Mouse (Mus musculus) ES-E14 (cell line): ENCODE data around the gene Nup93. TPM values are rescaled to one million over a fixed set of nuclear protein-coding genes. Genes with fewer than 3 reads are reported as not detected.

Experiments
- DNase-seq: peaks from one replicate; pipeline ENCODE4 v3.0.0-alpha.2; 2013; ENCODE audit warnings: low read depth, low spot score
- H3K27ac ChIP-seq: 2 replicates; pipeline ENCODE4 v1.5.1; 2012; ENCODE audit warnings: low read depth, mild to moderate bottlenecking, low read length, moderate library complexity, mixed read lengths; ENCODE audit not compliant: poor library complexity, insufficient read depth, severe bottlenecking
- H3K36me3 ChIP-seq: 2 replicates; pipeline ENCODE4 v1.6.1; 2012; ENCODE audit warnings: mild to moderate bottlenecking, low read length, moderate library complexity, mixed read lengths; ENCODE audit not compliant: control insufficient read depth, poor library complexity, insufficient read depth, severe bottlenecking
- H3K4me1 ChIP-seq, 2 experiments: fragments of 150-350 bp in 1 of 2; sonication (generic) in 1 of 2; 2 replicates each; pipeline ENCODE4 v1.6.1; 2012; ENCODE audit warnings: low read length in 2 of 2, mild to moderate bottlenecking in 1 of 2, mixed read lengths in 1 of 2; ENCODE audit not compliant: control insufficient read depth in 2 of 2, insufficient read depth in 2 of 2, poor library complexity in 1 of 2
- H3K4me3 ChIP-seq, 2 experiments: fragments of 150-350 bp in 1 of 2; sonication (generic) in 1 of 2; 2 replicates each; pipeline ENCODE4 v1.5.1; 2012; ENCODE audit warnings: low read length in 2 of 2, low read depth in 1 of 2, mild to moderate bottlenecking in 1 of 2, mixed read lengths in 1 of 2; ENCODE audit not compliant: insufficient read depth in 1 of 2, poor library complexity in 1 of 2, severe bottlenecking in 1 of 2
- H3K9ac ChIP-seq: 2 replicates; pipeline ENCODE4 v1.6.1; 2012; ENCODE audit warnings: low read depth, mild to moderate bottlenecking, low read length, mixed read lengths; ENCODE audit not compliant: poor library complexity, insufficient read depth, severe bottlenecking
- H3K9me3 ChIP-seq: fragments of 150-350 bp; sonication (generic); 2 replicates; pipeline ENCODE4 v1.6.1; 2012; ENCODE audit warnings: low read depth, mild to moderate bottlenecking, low read length; ENCODE audit not compliant: control insufficient read depth, insufficient read depth
- CHD2 ChIP-seq: IDR thresholded peaks from 2 replicates; pipeline ENCODE4 v1.6.1; 2014; ENCODE audit warnings: mild to moderate bottlenecking, low read depth, low read length, inconsistent platforms
- HCFC1 ChIP-seq: IDR thresholded peaks from 2 replicates; pipeline ENCODE4 v1.6.1; 2012; ENCODE audit warnings: low read length, inconsistent platforms, borderline replicate concordance; ENCODE audit not compliant: insufficient read depth
- MAFK ChIP-seq: IDR thresholded peaks from 2 replicates; pipeline ENCODE4 v1.6.1; 2014; ENCODE audit warnings: mild to moderate bottlenecking, low read depth, low read length, inconsistent platforms; ENCODE audit not compliant: insufficient read depth
- ZC3H11A ChIP-seq: IDR thresholded peaks from 2 replicates; pipeline ENCODE4 v1.6.1; 2012; ENCODE audit warnings: low read depth, mild to moderate bottlenecking, inconsistent platforms, low read length, borderline replicate concordance
- ZNF384 ChIP-seq: IDR thresholded peaks from 2 replicates; pipeline ENCODE4 v1.6.1; 2012; ENCODE audit warnings: low read depth, low read length, inconsistent platforms
- in situ Hi-C, 2 experiments: fragments of 600-800 bp; cut with MboI; formaldehyde crosslinking; loops; one replicate each; pipeline ENCODE4 v1.15.1; 2025; ENCODE audit warnings: low sequenced_read_pairs in 2 of 2, inconsistent platforms in 1 of 2; ENCODE audit not compliant: unreplicated experiment in 2 of 2
- total RNA-seq: library from RNA; depleted of rRNA; stranded (reverse); fragments of 300-350 nt; gene quantifications from 2 replicates; pipeline ENCODE4 v1.2.3, GENCODE M21; 2012

Nup93 gene
- total RNA-seq, 1 experiment = 92.5 TPM

DNA sequence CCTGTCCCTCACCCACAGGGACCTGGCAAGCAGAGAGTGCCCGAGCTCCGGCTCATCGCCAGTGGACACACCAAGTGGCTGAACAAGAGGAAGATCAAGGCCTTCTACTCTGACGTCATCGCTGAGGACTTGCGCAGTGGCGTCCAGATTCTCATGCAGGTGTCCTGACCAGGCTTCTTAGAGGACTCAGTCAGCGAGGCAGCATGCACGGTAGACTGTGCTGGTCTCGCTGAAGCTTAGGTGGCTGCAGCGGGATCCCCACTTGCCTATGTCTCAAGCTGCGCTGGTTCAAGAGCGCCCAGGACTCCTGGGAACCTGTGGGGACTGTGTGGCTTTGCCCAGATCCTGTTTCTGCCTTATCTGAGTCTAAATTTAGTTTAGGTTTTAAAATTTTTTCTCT is 131.9 kb downstream of the Nup93 start:
- in situ Hi-C loops = no loop called here
- no peak overlapping the region for H3K27ac ChIP-seq

DNA sequence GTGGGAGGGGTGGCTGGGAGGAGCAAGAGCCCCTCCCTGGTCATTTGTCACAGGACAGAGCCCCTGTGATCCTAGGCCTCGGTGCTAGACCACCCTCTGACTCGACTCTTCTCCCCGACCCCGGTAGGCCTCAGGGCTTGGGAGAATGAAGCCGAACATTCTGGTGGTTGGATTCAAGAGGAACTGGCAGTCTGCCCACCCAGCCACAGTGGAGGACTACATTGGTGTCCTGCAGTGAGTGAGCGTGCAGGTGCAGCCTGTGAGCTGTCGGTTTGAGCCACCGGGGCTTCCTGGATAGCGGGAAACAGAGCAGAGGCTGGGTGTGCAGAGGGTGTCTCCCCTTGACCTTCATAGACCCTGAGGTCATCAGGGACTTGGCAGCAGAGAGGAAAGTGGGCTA is 134.1 kb downstream of the Nup93 start:
- in situ Hi-C loops = no loop called here
- Histone ChIP-seq H3K36me3 (no peaks in the 10 kb centered on the region), H3K4me3 (no peak overlapping the region), H3K9ac (no peak overlapping the region), H3K4me1 (peaks cover 0 to 4% of the 10 kb centered on the region in 2 experiments; a peak in 1 of 4 replicates), H3K27ac (no peak overlapping the region), H3K9me3 (no peaks in the 10 kb centered on the region)
- no peak for DNase-seq
- TF ChIP-seq ZC3H11A (no peak), CHD2 (no peak), ZNF384 (no peak), MAFK (no peak)

More for the DNA sequence above, 131.9 kb downstream of the Nup93 start:
- Histone ChIP-seq H3K4me1 (peaks cover 0 to 4% of the 10 kb centered on the region in 2 experiments; a peak in 1 of 4 replicates), H3K9me3 (no peaks in the 10 kb centered on the region), H3K36me3 (no peaks in the 10 kb centered on the region), H3K4me3 (no peak overlapping the region), H3K9ac (no peak overlapping the region)
- TF ChIP-seq MAFK = no peak
- TF ChIP-seq ZNF384 = no peak
- no peak for TF ChIP-seq HCFC1
- no peak for TF ChIP-seq CHD2
- no peak for TF ChIP-seq ZC3H11A
- no peak for DNase-seq

DNA sequence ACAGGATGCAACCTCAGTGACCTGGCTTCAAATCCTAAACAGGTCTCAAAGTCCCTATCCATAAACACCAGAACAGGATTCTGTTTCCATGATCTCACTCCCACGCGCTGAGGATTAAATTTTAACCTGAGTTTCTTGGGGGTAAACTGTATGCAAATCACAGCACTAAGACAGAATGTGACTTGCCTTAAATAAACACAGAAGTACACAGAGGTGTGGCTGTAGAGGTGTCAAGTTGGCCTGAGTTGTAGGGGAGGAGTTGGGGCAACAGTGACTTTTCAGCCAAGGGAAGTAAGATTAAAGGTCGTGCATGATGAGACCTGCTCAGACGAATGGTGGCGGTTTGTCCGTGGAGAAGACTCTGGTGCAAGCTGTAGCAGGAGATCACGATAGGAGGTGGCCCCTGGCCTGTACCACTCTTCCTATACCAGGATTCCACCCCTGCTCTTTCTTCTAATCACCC is 139.7 kb downstream of the Nup93 start:
- no peaks in the 10 kb centered on the region for H3K36me3 ChIP-seq
- H3K4me3 ChIP-seq = no peak overlapping the region
- no peaks in the 10 kb centered on the region; a peak in 1 of 4 replicates for H3K4me1 ChIP-seq
- no peak overlapping the region for H3K9ac ChIP-seq
- no peak overlapping the region for H3K27ac ChIP-seq
- in situ Hi-C loops = no loop called here
- no peaks in the 10 kb centered on the region for H3K9me3 ChIP-seq
- DNase-seq = no peak
- TF ChIP-seq ZC3H11A (no peak), HCFC1 (no peak), CHD2 (no peak)

DNA sequence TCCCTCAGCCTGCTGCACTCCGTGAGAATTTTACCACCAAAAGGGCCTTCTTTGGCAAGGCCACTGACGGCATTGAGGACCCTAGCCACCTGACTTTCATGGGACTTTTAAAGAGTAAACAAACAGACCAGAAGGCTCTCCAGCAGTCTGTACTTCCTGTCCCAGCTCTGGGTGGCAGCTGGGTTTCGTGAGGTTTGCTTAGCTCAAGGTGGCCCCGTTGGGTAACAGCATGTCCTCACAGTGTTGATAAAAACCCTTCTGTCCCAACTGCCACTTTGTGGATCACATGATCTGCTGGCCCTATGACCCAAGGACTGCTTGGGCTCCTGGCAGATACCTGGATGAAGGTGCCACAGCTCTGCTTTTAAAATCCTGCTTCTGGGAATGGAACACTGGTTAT is 140.2 kb downstream of the Nup93 start:
- Histone ChIP-seq H3K27ac (no peak overlapping the region), H3K4me3 (no peak overlapping the region), H3K9me3 (no peaks in the 10 kb centered on the region), H3K4me1 (no peaks in the 10 kb centered on the region; a peak in 1 of 4 replicates), H3K36me3 (no peaks in the 10 kb centered on the region), H3K9ac (no peak overlapping the region)
- in situ Hi-C loops = no loop called here
- TF ChIP-seq ZNF384 (no peak), ZC3H11A (no peak), HCFC1 (no peak), CHD2 (no peak), MAFK (no peak)
- DNase-seq = no peak

DNA sequence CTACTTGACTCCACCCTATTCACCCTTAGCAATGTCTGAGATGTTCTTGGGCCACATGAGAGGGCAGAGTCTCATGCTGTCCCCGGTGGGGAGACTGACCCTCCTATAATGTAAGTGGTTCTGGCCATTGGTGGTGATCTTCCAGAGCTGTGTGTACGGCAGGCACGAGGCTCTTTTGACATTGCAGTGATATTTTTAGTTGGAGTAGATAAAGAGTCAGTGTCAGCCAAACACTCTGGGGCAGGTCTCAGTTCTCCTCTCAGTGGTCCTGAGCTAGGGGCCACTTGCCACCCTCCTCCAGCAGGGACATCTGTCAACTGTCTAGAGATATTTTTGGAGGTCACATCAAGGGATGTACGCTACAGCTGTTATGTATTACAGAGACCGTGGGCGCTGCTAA is 142.9 kb downstream of the Nup93 start:
- H3K36me3 ChIP-seq = no peaks in the 10 kb centered on the region
- in situ Hi-C loops = no loop called here
- no peaks in the 10 kb centered on the region; a peak in 1 of 4 replicates for H3K4me1 ChIP-seq
- DNase-seq = no peak
- no peak overlapping the region for H3K27ac ChIP-seq
- H3K9me3 ChIP-seq = no peaks in the 10 kb centered on the region
- TF ChIP-seq HCFC1 (no peak), CHD2 (no peak), MAFK (no peak), ZNF384 (no peak), ZC3H11A (no peak)
- H3K9ac ChIP-seq = no peak overlapping the region
- H3K4me3 ChIP-seq = no peak overlapping the region
